Mouse (Mus musculus) liver (tissue): ENCODE measurements at regions not wholly inside any gene's neighbourhood (a gene's known extent, or its start where the extent isn't known, plus 50 kb on each side); places are given as distances from the start of the nearest gene placed in this dataset.
A peak's percentile ranks its signal among the peaks of the same experiment; 100 is the strongest.
"Not testable (repeated sequence)": the region's sequence is repeated elsewhere in the genome, so short reads cannot be mapped to it uniquely, and the experiment has no call there.

ENCODE experiments used
- DNase-seq: peaks from one replicate; pipeline ENCODE4 v3.0.0-alpha.2; 2020; ENCODE audit warnings: mixed read lengths

- DNase-seq: no peak
These were observed 123.0 kb upstream of the Lnx1 start for GRCm38 (mm10) chr5:74825517-74826254.

GRCm38 (mm10) chr5:74823719-74824118 lies 121.0 kb upstream of the Lnx1 start:
- DNase-seq: no peak

- no peak for DNase-seq
These were observed 119.3 kb upstream of the Lnx1 start for GRCm38 (mm10) chr5:74821969-74822368.

- no peak for DNase-seq
These were observed 113.8 kb upstream of the Lnx1 start for GRCm38 (mm10) chr5:74816523-74816922.

GRCm38 (mm10) chr5:74813396-74813795 lies 110.7 kb upstream of the Lnx1 start:
- DNase-seq: no peak

- no peak for DNase-seq
These were observed 108.3 kb upstream of the Lnx1 start for GRCm38 (mm10) chr5:74811046-74811445.

GRCm38 (mm10) chr5:74807581-74808221 lies 105.0 kb upstream of the Lnx1 start:
- DNase-seq: no peak

- DNase-seq: no peak
These were observed 99.2 kb upstream of the Lnx1 start for GRCm38 (mm10) chr5:74801946-74802345.

- DNase-seq: no peak
These were observed 97.6 kb upstream of the Lnx1 start for GRCm38 (mm10) chr5:74800351-74800750.

- DNase-seq: peak; percentile 55
These were observed 93.8 kb upstream of the Lnx1 start for GRCm38 (mm10) chr5:74796421-74797067.

- DNase-seq: no peak
These were observed 92.0 kb upstream of the Lnx1 start for GRCm38 (mm10) chr5:74794726-74795125.

GRCm38 (mm10) chr5:74793431-74793830 lies 90.7 kb upstream of the Lnx1 start:
- no peak for DNase-seq

GRCm38 (mm10) chr5:74792936-74793335 lies 90.2 kb upstream of the Lnx1 start:
- no peak for DNase-seq

- DNase-seq: peak; percentile 63
These were observed 89.6 kb upstream of the Lnx1 start for GRCm38 (mm10) chr5:74792301-74792700.

GRCm38 (mm10) chr5:74790501-74790900 lies 87.8 kb upstream of the Lnx1 start:
- DNase-seq: not testable (repeated sequence)

- DNase-seq: no peak
These were observed 81.2 kb upstream of the Lnx1 start for GRCm38 (mm10) chr5:74783906-74784305.

- DNase-seq: no peak
These were observed 75.4 kb upstream of the Lnx1 start for GRCm38 (mm10) chr5:74778076-74778465.

GRCm38 (mm10) chr5:74777381-74778075 lies 74.8 kb upstream of the Lnx1 start:
- no peak for DNase-seq

GRCm38 (mm10) chr5:74776081-74776480 lies 73.4 kb upstream of the Lnx1 start:
- DNase-seq: no peak

- DNase-seq: no peak
These were observed 72.9 kb upstream of the Lnx1 start for GRCm38 (mm10) chr5:74775596-74775995.

- no peak for DNase-seq
These were observed 71.1 kb upstream of the Lnx1 start for GRCm38 (mm10) chr5:74773558-74774429.

GRCm38 (mm10) chr5:74771121-74771520 lies 68.4 kb upstream of the Lnx1 start:
- DNase-seq: no peak
